Mouse (Mus musculus) thymus, adult 2 months (tissue): ENCODE measurements around the gene Hbb-bh2. TPM values are rescaled to one million over a fixed set of nuclear protein-coding genes. Genes with fewer than 3 reads are reported as not detected.

ENCODE experiments used
- DNase-seq: peaks from one replicate; pipeline ENCODE4 v3.0.0; 2021
- H3K27ac ChIP-seq: fragments of 200-500 bp; 2 replicates; pipeline ENCODE4 v1.5.1; 2012; ENCODE audit warnings: low read length, control low read depth; ENCODE audit not compliant: control insufficient read depth, insufficient read depth
- H3K27me3 ChIP-seq: fragments of 200-500 bp; 2 replicates; pipeline ENCODE4 v1.6.1; 2012; ENCODE audit warnings: mild to moderate bottlenecking, low read length, moderate library complexity, mixed read lengths; ENCODE audit not compliant: control insufficient read depth, insufficient read depth
- H3K36me3 ChIP-seq: fragments of 200-500 bp; 2 replicates; pipeline ENCODE4 v1.6.1; 2012; ENCODE audit warnings: mild to moderate bottlenecking, low read length, moderate library complexity; ENCODE audit not compliant: control insufficient read depth, insufficient read depth
- H3K4me1 ChIP-seq: fragments of 200-500 bp; replicated peaks from 2 replicates; pipeline ENCODE4 v1.6.1; 2012; ENCODE audit warnings: low read length; ENCODE audit not compliant: control insufficient read depth, insufficient read depth
- H3K4me3 ChIP-seq: fragments of 200-500 bp; 2 replicates; pipeline ENCODE4 v1.5.1; 2012; ENCODE audit warnings: mild to moderate bottlenecking, low read length, control low read depth, moderate library complexity; ENCODE audit not compliant: control insufficient read depth, insufficient read depth
- CTCF ChIP-seq: fragments of 200-500 bp; IDR thresholded peaks from 2 replicates; pipeline ENCODE4 v1.5.1; 2012; ENCODE audit warnings: mild to moderate bottlenecking, control low read depth, low read length, moderate library complexity, borderline replicate concordance; ENCODE audit not compliant: control insufficient read depth, poor library complexity, insufficient read depth; ENCODE audit errors: extremely low read depth
- POLR2A ChIP-seq: fragments of 200-500 bp; IDR thresholded peaks from 2 replicates; pipeline ENCODE4 v1.6.1; 2012; ENCODE audit warnings: mild to moderate bottlenecking, low read length, control low read depth, moderate library complexity; ENCODE audit not compliant: control insufficient read depth, poor library complexity, insufficient read depth; ENCODE audit errors: extremely low read depth
- whole genome bisulfite sequencing: fragments of 180-500 bp; shearing (Covaris S2); methylation state at CpG from one replicate; pipeline ENCODE4 v1.1.7; 2018; 5-methylcytosine and 5-hydroxymethylcytosine counted together
- polyA plus RNA-seq: library from polyadenylated mRNA; depleted of rRNA; stranded (reverse); fragments of >200 nt; gene quantifications from 2 replicates; pipeline ENCODE4 v1.2.3, GENCODE M21; 2012; rRNA removed

Hbb-bh2 gene
- polyA plus RNA-seq, 1 experiment, result not detected

- DNase-seq, result peak; percentile 2
- Histone ChIP-seq H3K4me3 (no peak overlapping the region), H3K4me1 (no peaks in the 10 kb centered on the region), H3K27ac (no peak overlapping the region), H3K36me3 (no peaks in the 10 kb centered on the region), H3K27me3 (no peaks in the 10 kb centered on the region)
- 71% methylated on average over 1 of the region's 1 CpGs for WGBS
- TF ChIP-seq CTCF (no peak), POLR2A (no peak)
Observed at GRCm38 (mm10) chr7:103806856-103807255, 33.5 kb downstream of the Hbb-bh2 start.

- Histone ChIP-seq H3K4me3 (no peak overlapping the region), H3K27me3 (no peaks in the 10 kb centered on the region), H3K4me1 (no peaks in the 10 kb centered on the region), H3K27ac (no peak overlapping the region), H3K36me3 (no peaks in the 10 kb centered on the region)
- DNase-seq, result no peak
- no peak for TF ChIP-seq CTCF
- no peak for TF ChIP-seq POLR2A
- 22% methylated on average over 4 of the region's 4 CpGs for WGBS
Observed at GRCm38 (mm10) chr7:103792669-103793388, 47.5 kb downstream of the Hbb-bh2 start.

- DNase-seq, result no peak
- Histone ChIP-seq H3K27me3 (no peaks in the 10 kb centered on the region), H3K36me3 (no peaks in the 10 kb centered on the region), H3K27ac (no peak within 1 kb of the TSS), H3K4me1 (no peaks in the 10 kb centered on the region), H3K4me3 (no peak within 1 kb of the TSS)
- 76% methylated on average over 3 of the region's 3 CpGs for WGBS
- no peak for TF ChIP-seq POLR2A
- TF ChIP-seq CTCF, result no peak
Observed at GRCm38 (mm10) chr7:103791721-103792120, 48.6 kb downstream of the Hbb-bh2 start, which contains the start of gene Olfr67. Gene Olfr67 (minus strand): TSS chr7:103791821.

Other genes with a start within 250 kb of the Hbb-bh2 start
- not detected in 2 replicates for gene Olfr619, start 239.9 kb downstream of the Hbb-bh2 start, polyA plus RNA-seq
- not detected in 2 replicates for gene Olfr620, start 228.0 kb downstream of the Hbb-bh2 start, polyA plus RNA-seq
- gene Olfr622, start 197.8 kb downstream of the Hbb-bh2 start, polyA plus RNA-seq, result not detected in 2 replicates
- not detected in 2 replicates for gene Olfr623, start 176.8 kb downstream of the Hbb-bh2 start, polyA plus RNA-seq
- gene Olfr624, start 169.3 kb downstream of the Hbb-bh2 start, polyA plus RNA-seq, result 0.03 TPM in 1 of 2 replicates, not detected in the other
- gene Olfr625-ps1, start 157.8 kb downstream of the Hbb-bh2 start, polyA plus RNA-seq, result not detected in 2 replicates
- gene Olfr243, start 125.8 kb downstream of the Hbb-bh2 start, polyA plus RNA-seq, result not detected in 2 replicates
- not detected in 2 replicates for gene Olfr628, start 110.1 kb downstream of the Hbb-bh2 start, polyA plus RNA-seq
- not detected in 2 replicates for gene Olfr629, start 95.6 kb downstream of the Hbb-bh2 start, polyA plus RNA-seq
- gene Olfr630, start 83.2 kb downstream of the Hbb-bh2 start, polyA plus RNA-seq, result not detected in 2 replicates
- gene Olfr69, start 68.9 kb downstream of the Hbb-bh2 start, polyA plus RNA-seq, result not detected in 2 replicates
- gene Olfr68, start 60.8 kb downstream of the Hbb-bh2 start, polyA plus RNA-seq, result not detected in 2 replicates
- gene Olfr67, start 48.7 kb downstream of the Hbb-bh2 start, polyA plus RNA-seq, result not detected in 2 replicates
- gene Hbb-bt, start 26.5 kb downstream of the Hbb-bh2 start, polyA plus RNA-seq, result 168 and 261 TPM in 2 replicates
- 1,784 and 2,649 TPM in 2 replicates for gene Hbb-bs, start 12.4 kb downstream of the Hbb-bh2 start, polyA plus RNA-seq
- gene Hbb-bh1, start 2.6 kb upstream of the Hbb-bh2 start, polyA plus RNA-seq, result 0.66 and 0.77 TPM in 2 replicates
- 1.1 and 1.4 TPM in 2 replicates for gene Hbb-y, start 12.7 kb upstream of the Hbb-bh2 start, polyA plus RNA-seq
- gene Olfr66, start 45.7 kb upstream of the Hbb-bh2 start, polyA plus RNA-seq, result not detected in 2 replicates
- not detected in 2 replicates for gene Olfr64, start 54.0 kb upstream of the Hbb-bh2 start, polyA plus RNA-seq
- gene Olfr65, start 63.0 kb upstream of the Hbb-bh2 start, polyA plus RNA-seq, result not detected in 2 replicates
- not detected in 2 replicates for gene Olfr631, start 88.3 kb upstream of the Hbb-bh2 start, polyA plus RNA-seq
- gene Olfr632, start 93.8 kb upstream of the Hbb-bh2 start, polyA plus RNA-seq, result 0.07 TPM in 1 of 2 replicates, not detected in the other
- not detected in 2 replicates for gene Olfr633, start 103.9 kb upstream of the Hbb-bh2 start, polyA plus RNA-seq
- gene Olfr635, start 130.6 kb upstream of the Hbb-bh2 start, polyA plus RNA-seq, result not detected in 2 replicates
- not detected in 2 replicates for gene Olfr638, start 158.2 kb upstream of the Hbb-bh2 start, polyA plus RNA-seq
- gene Olfr639, start 176.8 kb upstream of the Hbb-bh2 start, polyA plus RNA-seq, result not detected in 2 replicates
- gene Olfr640, start 185.1 kb upstream of the Hbb-bh2 start, polyA plus RNA-seq, result not detected in 2 replicates
- gene Olfr641, start 194.9 kb upstream of the Hbb-bh2 start, polyA plus RNA-seq, result not detected in 2 replicates
- not detected in 2 replicates for gene Olfr642, start 212.1 kb upstream of the Hbb-bh2 start, polyA plus RNA-seq
- not detected in 2 replicates for gene 4930516K23Rik, start 220.9 kb upstream of the Hbb-bh2 start, polyA plus RNA-seq
- gene Olfr644, start 231.3 kb upstream of the Hbb-bh2 start, polyA plus RNA-seq, result not detected in 2 replicates
- gene Olfr645, start 244.9 kb upstream of the Hbb-bh2 start, polyA plus RNA-seq, result not detected in 2 replicates